Mouse (Mus musculus): ENCODE measurements around the gene Rnf214. TPM values are rescaled to one million over a fixed set of nuclear protein-coding genes. Genes with fewer than 3 reads are reported as not detected.

The Rnf214 gene
- polyA plus RNA-seq, 1 experiment from 2014 or later = 37.3 TPM

GRCm38 (mm10) chr9:45917041-45917934 is 10.6 kb upstream of the Rnf214 start:
- 80% methylated on average over 5 of the region's 5 CpGs for WGBS
- no peaks in the 10 kb centered on the region for H3K27me3 ChIP-seq (replicated peaks; ENCODE audit: control insufficient read depth, insufficient read depth, low read length)
- H3K4me1 ChIP-seq (replicated peaks; ENCODE audit: control insufficient read depth, insufficient read depth, low read length) = no peaks in the 10 kb centered on the region
- no peak for ATAC-seq (replicated peaks; ENCODE audit: low FRiP score)
- no peak for DNase-seq (ENCODE audit: low spot score)
- H3K4me3 ChIP-seq (ENCODE audit: low read depth, low read length) = no peak overlapping the region
- no peaks in the 10 kb centered on the region for H3K9me3 ChIP-seq (ENCODE audit: control insufficient read depth, low read length)
- peaks cover 14% of the 10 kb centered on the region for H3K36me3 ChIP-seq (ENCODE audit: control insufficient read depth, insufficient read depth, low read length)
- H3K27ac ChIP-seq (ENCODE audit: low read depth, low read length) = no peak overlapping the region
- H3K4me2 ChIP-seq = no peak overlapping the region
- H3K9ac ChIP-seq (ENCODE audit: low read depth, low read length) = no peak overlapping the region

DNA sequence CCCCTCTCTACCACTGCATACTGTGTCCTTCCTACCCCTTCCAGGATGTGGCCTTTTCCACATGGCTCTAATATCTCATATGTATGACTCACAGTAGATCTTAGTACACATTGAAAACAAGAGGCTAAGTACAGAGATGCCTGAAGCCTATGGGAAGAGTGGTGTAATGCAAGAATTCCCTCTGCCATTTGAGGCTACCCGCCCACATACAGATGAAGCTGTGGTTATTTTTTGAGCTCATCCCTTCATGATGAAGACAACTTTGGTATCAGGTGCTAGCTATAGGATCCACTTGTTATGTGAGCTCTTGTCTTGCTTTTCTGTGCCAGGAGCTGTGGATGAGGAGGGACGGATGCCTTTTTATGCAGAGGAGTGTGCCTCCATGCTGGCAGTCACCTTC is 8.9 kb upstream of the Rnf214 start:
- no peaks in the 10 kb centered on the region for H3K4me1 ChIP-seq (replicated peaks; ENCODE audit: control insufficient read depth, insufficient read depth, low read length)
- no peak overlapping the region for H3K27ac ChIP-seq (ENCODE audit: low read depth, low read length)
- no peaks in the 10 kb centered on the region for H3K9me3 ChIP-seq (ENCODE audit: control insufficient read depth, low read length)
- no peaks in the 10 kb centered on the region for H3K27me3 ChIP-seq (replicated peaks; ENCODE audit: control insufficient read depth, insufficient read depth, low read length)
- no peak overlapping the region for H3K4me2 ChIP-seq
- ATAC-seq (replicated peaks; ENCODE audit: low FRiP score) (no peak), DNase-seq (ENCODE audit: low spot score) (no peak)
- peaks cover 16% of the 10 kb centered on the region for H3K36me3 ChIP-seq (ENCODE audit: control insufficient read depth, insufficient read depth, low read length)
- WGBS = 92% methylated on average over 2 of the region's 2 CpGs
- H3K4me3 ChIP-seq (ENCODE audit: low read depth, low read length) = no peak overlapping the region
- no peak overlapping the region for H3K9ac ChIP-seq (ENCODE audit: low read depth, low read length)

DNA sequence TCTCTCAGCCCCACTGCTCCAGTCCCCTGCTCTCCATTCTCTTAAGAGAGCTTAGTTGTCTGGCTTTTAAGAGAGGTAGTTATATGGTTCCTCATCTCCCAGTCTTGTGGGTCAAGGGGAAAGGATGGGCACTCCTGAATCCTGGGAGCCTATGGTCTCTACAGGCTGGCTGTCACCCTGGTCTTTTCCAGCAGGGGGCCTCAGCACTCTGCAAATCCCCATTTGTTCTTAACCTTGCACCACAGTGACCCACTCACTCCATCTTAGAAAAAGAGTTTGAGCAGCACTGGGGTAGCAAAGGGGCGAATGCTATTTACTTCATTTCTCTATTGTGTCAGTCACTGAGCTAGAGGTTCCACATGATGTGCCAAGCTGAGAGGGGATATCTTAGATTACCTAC is 5.0 kb upstream of the Rnf214 start:
- Histone ChIP-seq H3K36me3 (ENCODE audit: control insufficient read depth, insufficient read depth, low read length) (peaks cover 15% of the 10 kb centered on the region; the same call in 1 of the 2 replicates), H3K27ac (ENCODE audit: low read depth, low read length) (no peak overlapping the region), H3K4me2 (no peak overlapping the region), H3K9ac (ENCODE audit: low read depth, low read length) (no peak overlapping the region), H3K4me3 (ENCODE audit: low read depth, low read length) (no peak overlapping the region), H3K4me1 (replicated peaks; ENCODE audit: control insufficient read depth, insufficient read depth, low read length) (peaks cover 8% of the 10 kb centered on the region), H3K27me3 (replicated peaks; ENCODE audit: control insufficient read depth, insufficient read depth, low read length) (no peaks in the 10 kb centered on the region), H3K9me3 (ENCODE audit: control insufficient read depth, low read length) (no peaks in the 10 kb centered on the region)
- WGBS = 60% methylated on average over 1 of the region's 1 CpGs
- ATAC-seq (replicated peaks; ENCODE audit: low FRiP score) (no peak), DNase-seq (ENCODE audit: low spot score) (no peak)

- DNase-seq (ENCODE audit: low spot score) (no peak), ATAC-seq (replicated peaks; ENCODE audit: low FRiP score) (no peak)
- WGBS = 93% methylated on average over 3 of the region's 3 CpGs
- peaks cover 8% of the 10 kb centered on the region for H3K4me1 ChIP-seq (replicated peaks; ENCODE audit: control insufficient read depth, insufficient read depth, low read length)
- H3K36me3 ChIP-seq (ENCODE audit: control insufficient read depth, insufficient read depth, low read length) = peaks cover 15% of the 10 kb centered on the region; the same call in 1 of the 2 replicates
- H3K27ac ChIP-seq (ENCODE audit: low read depth, low read length) = no peak overlapping the region
- no peaks in the 10 kb centered on the region for H3K9me3 ChIP-seq (ENCODE audit: control insufficient read depth, low read length)
- no peaks in the 10 kb centered on the region for H3K27me3 ChIP-seq (replicated peaks; ENCODE audit: control insufficient read depth, insufficient read depth, low read length)
- no peak overlapping the region for H3K4me3 ChIP-seq (ENCODE audit: low read depth, low read length)
- no peak overlapping the region for H3K4me2 ChIP-seq
- H3K9ac ChIP-seq (ENCODE audit: low read depth, low read length) = no peak overlapping the region
Observed at GRCm38 (mm10) chr9:45910995-45911394, 4.3 kb upstream of the Rnf214 start.

- peaks cover 8% of the 10 kb centered on the region; the same call in 1 of the 2 replicates for H3K36me3 ChIP-seq (ENCODE audit: control insufficient read depth, insufficient read depth, low read length)
- peak overlapping the region; percentile 90 for H3K4me3 ChIP-seq (ENCODE audit: low read depth, low read length)
- H3K27me3 ChIP-seq (replicated peaks; ENCODE audit: control insufficient read depth, insufficient read depth, low read length) = no peaks in the 10 kb centered on the region
- H3K4me1 ChIP-seq (replicated peaks; ENCODE audit: control insufficient read depth, insufficient read depth, low read length) = peaks cover 12% of the 10 kb centered on the region
- no peaks in the 10 kb centered on the region for H3K9me3 ChIP-seq (ENCODE audit: control insufficient read depth, low read length)
- DNase-seq (ENCODE audit: low spot score) = no peak
- H3K27ac ChIP-seq (ENCODE audit: low read depth, low read length) = peak overlapping the region; percentile 91; the same call in 1 of the 2 replicates
- ATAC-seq (replicated peaks; ENCODE audit: low FRiP score) = no peak; the same call in 1 of the 2 replicates
- peak overlapping the region; percentile 66 for H3K4me2 ChIP-seq
- WGBS = under 1% methylated on average over 19 of the region's 19 CpGs
- H3K9ac ChIP-seq (ENCODE audit: low read depth, low read length) = peak overlapping the region; percentile 91
Observed at GRCm38 (mm10) chr9:45907078-45907428, 342 bp upstream of the Rnf214 start.

DNA sequence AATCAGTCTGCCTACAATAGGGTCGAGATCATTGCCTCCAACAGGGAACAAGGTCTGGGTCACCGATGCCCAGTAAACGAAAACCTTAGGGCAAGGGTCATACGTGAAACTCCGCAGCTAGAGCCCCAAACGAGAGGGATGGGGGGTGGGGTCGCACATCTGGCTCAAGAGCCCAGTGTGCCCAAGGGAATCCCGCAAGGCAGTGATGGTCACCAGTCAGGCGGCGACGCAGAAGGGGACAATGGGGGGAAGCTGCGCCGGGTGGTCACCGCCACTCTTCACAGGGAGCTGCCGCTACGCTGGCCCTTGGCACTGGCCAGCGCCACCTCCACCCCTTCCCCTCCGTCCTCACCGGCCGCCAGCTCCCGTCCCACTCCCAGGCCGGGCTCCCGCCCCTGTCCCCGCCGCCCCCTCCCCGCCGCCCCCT is 887 bp downstream of the Rnf214 start:
- Histone ChIP-seq H3K4me1 (replicated peaks; ENCODE audit: control insufficient read depth, insufficient read depth, low read length) (peaks cover 12% of the 10 kb centered on the region), H3K27ac (ENCODE audit: low read depth, low read length) (peak overlapping the region; percentile 91), H3K27me3 (replicated peaks; ENCODE audit: control insufficient read depth, insufficient read depth, low read length) (no peaks in the 10 kb centered on the region), H3K4me2 (peak overlapping the region; percentile 79), H3K36me3 (ENCODE audit: control insufficient read depth, insufficient read depth, low read length) (peaks cover 9% of the 10 kb centered on the region; the same call in 1 of the 2 replicates), H3K9me3 (ENCODE audit: control insufficient read depth, low read length) (no peaks in the 10 kb centered on the region), H3K4me3 (ENCODE audit: low read depth, low read length) (peak overlapping the region; percentile 90), H3K9ac (ENCODE audit: low read depth, low read length) (peak overlapping the region; percentile 91)
- ATAC-seq (replicated peaks; ENCODE audit: low FRiP score) (peak; percentile 34), DNase-seq (ENCODE audit: low spot score) (peak; percentile 63)
- 0% methylated on average over 20 of the region's 27 CpGs for WGBS

GRCm38 (mm10) chr9:45905196-45905595 is 1.5 kb downstream of the Rnf214 start:
- H3K27ac ChIP-seq (ENCODE audit: low read depth, low read length) = no peak overlapping the region
- no peak overlapping the region for H3K9ac ChIP-seq (ENCODE audit: low read depth, low read length)
- 69% methylated on average over 4 of the region's 4 CpGs for WGBS

DNA sequence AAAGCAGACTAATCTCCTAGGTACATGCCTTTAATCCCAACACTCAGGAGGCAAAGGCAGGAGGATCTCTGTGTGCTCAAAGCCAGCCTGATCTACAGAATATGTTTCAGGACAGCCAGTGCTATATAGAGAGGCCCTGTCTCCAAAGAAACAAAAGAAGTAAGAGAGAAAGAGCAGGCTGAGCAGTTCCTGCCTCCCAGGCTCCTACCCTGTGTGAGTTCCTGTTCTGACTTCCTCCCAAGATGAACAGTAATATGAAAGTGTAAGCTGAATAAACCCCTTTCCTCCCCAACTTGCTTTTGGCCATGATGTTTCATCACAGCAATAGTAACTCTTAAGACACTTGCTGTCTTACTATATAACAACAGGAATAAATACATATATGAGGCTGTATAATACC is 13.0 kb downstream of the Rnf214 start:
- Histone ChIP-seq H3K27ac (ENCODE audit: low read depth, low read length) (no peak overlapping the region), H3K36me3 (ENCODE audit: control insufficient read depth, insufficient read depth, low read length) (peaks cover 2% of the 10 kb centered on the region; the same call in 1 of the 2 replicates), H3K4me3 (ENCODE audit: low read depth, low read length) (no peak overlapping the region), H3K4me1 (replicated peaks; ENCODE audit: control insufficient read depth, insufficient read depth, low read length) (no peaks in the 10 kb centered on the region), H3K4me2 (no peak overlapping the region), H3K27me3 (replicated peaks; ENCODE audit: control insufficient read depth, insufficient read depth, low read length) (no peaks in the 10 kb centered on the region), H3K9me3 (ENCODE audit: control insufficient read depth, low read length) (no peaks in the 10 kb centered on the region), H3K9ac (ENCODE audit: low read depth, low read length) (no peak overlapping the region)
- DNase-seq (ENCODE audit: low spot score) (no peak), ATAC-seq (replicated peaks; ENCODE audit: low FRiP score) (no peak)

More at GRCm38 (mm10) chr9:45905196-45905595, 1.5 kb downstream of the Rnf214 start:
- H3K4me2 ChIP-seq = peak overlapping the region; percentile 79
- H3K9me3 ChIP-seq (ENCODE audit: control insufficient read depth, low read length) = no peaks in the 10 kb centered on the region
- H3K4me3 ChIP-seq (ENCODE audit: low read depth, low read length) = peak overlapping the region; percentile 90
- no peaks in the 10 kb centered on the region for H3K27me3 ChIP-seq (replicated peaks; ENCODE audit: control insufficient read depth, insufficient read depth, low read length)
- no peak for DNase-seq (ENCODE audit: low spot score)
- no peak for ATAC-seq (replicated peaks; ENCODE audit: low FRiP score)
- peaks cover 9% of the 10 kb centered on the region; the same call in 1 of the 2 replicates for H3K36me3 ChIP-seq (ENCODE audit: control insufficient read depth, insufficient read depth, low read length)
- peaks cover 12% of the 10 kb centered on the region for H3K4me1 ChIP-seq (replicated peaks; ENCODE audit: control insufficient read depth, insufficient read depth, low read length)

GRCm38 (mm10) chr9:45877928-45878327 is 28.8 kb downstream of the Rnf214 start:
- DNase-seq (ENCODE audit: low spot score) = no peak
- Histone ChIP-seq H3K9me3 (ENCODE audit: control insufficient read depth, low read length) (no peaks in the 10 kb centered on the region), H3K27ac (ENCODE audit: low read depth, low read length) (no peak overlapping the region), H3K4me2 (no peak overlapping the region), H3K36me3 (ENCODE audit: control insufficient read depth, insufficient read depth, low read length) (peaks cover 5% of the 10 kb centered on the region; the same call in 1 of the 2 replicates), H3K27me3 (replicated peaks; ENCODE audit: control insufficient read depth, insufficient read depth, low read length) (no peaks in the 10 kb centered on the region), H3K4me3 (ENCODE audit: low read depth, low read length) (no peak overlapping the region), H3K4me1 (replicated peaks; ENCODE audit: control insufficient read depth, insufficient read depth, low read length) (no peaks in the 10 kb centered on the region), H3K9ac (ENCODE audit: low read depth, low read length) (no peak overlapping the region)
- WGBS = 72% methylated on average over 2 of the region's 2 CpGs
- ATAC-seq (replicated peaks; ENCODE audit: low FRiP score) = no peak
